Mouse (Mus musculus): ENCODE measurements at regions not wholly inside any gene's neighbourhood (a gene's known extent, or its start where the extent isn't known, plus 50 kb on each side); places are given as distances from the start of the nearest gene placed in this dataset.
A peak's percentile ranks its signal among the peaks of the same experiment; 100 is the strongest.

GRCm38 (mm10) chr3:103464181-103464580 lies 110.8 kb upstream of the Syt6 start:
- no peak for DNase-seq (ENCODE audit: low spot score in 2 of 2)

- no peak for DNase-seq (ENCODE audit: low spot score in 2 of 2)
Measured at GRCm38 (mm10) chr3:103464729-103465128, 110.3 kb upstream of the Syt6 start.

- no peak for DNase-seq (ENCODE audit: low spot score in 2 of 2)
Measured at GRCm38 (mm10) chr3:103465132-103465690, 109.8 kb upstream of the Syt6 start.

- DNase-seq (ENCODE audit: low spot score in 2 of 2) = no peak
Measured at GRCm38 (mm10) chr3:103465948-103466347, 109.1 kb upstream of the Syt6 start.

DNA sequence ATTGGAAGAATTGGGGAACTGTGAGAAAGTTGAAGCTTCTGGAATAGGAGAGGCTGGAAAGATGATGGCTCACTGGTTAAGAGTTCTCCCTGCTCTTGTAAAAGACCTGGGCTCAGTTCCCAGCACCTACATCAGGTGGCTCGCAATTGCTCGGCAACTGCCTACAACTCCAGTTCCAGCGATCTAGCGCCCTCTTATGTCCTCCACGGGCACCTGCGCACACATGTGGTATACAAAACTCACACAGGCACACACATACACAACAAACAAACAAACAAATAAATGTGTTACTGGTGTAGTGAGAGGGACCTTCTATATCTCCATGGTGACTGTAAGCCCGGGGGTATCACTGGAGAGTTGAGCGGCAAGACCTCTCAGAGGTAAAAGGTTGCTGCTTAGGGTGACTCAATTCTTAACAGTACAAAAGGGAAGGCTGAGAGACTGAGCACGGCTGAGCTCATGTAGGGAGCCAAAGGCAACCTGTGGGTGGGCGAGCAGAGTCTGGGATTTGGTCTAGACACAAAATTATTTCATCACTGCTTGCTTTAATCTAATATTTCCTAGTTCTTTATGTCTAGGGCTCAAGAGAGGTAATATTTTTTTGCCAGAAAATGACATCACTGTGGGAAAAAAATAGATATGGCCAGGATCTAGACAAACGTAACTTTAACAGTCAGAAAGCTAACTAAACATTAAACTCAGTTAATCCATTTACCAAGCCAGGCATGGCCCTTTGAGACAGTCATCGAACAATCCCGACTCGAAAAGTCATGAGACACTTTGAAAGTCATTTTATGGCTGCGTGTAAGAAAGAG lies 104.2 kb upstream of the Syt6 start:
- DNase-seq (ENCODE audit: low spot score in 2 of 2) = no peak

DNA sequence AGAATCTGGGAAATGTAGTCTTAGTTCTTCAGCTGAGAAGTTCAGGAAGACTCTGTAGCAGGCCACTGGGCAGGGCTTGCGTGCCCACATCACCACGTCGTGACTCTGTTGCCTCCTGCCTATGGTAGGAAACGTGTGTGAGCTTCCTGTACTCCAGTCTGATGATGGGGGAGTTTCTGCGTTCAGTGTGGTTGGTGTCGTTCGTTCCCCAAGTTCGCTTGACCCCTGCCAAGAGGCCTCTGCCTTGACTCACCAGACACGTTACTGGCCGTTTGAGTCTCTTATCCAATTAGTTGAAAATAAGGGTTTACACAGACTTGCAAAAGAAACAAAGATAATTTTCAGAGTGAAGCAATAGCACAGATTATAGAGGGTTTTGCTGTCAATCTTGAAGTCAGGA lies 102.4 kb upstream of the Syt6 start:
- DNase-seq (ENCODE audit: low spot score in 2 of 2) = no peak

DNA sequence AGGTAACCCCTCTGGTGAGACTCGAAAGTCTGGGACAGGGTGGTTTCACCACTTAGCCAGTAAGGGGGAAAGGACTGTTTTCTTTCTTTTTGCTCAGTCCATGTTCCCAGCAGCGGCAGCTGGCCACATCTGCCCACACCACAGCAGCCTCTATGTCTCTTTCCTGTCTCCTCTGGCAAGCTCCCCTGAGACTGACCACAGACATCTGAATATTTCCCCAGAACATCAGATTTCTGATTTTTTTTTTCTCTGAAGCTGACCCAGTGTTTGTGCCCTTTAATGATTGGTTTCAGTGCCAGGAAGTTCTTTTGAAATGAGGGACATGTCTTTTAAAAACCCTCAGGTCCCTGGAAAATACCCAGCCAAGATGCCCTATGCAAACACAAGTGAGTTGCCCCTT lies 101.7 kb upstream of the Syt6 start:
- peak in 1 of 2 experiments; percentile 4 for DNase-seq (ENCODE audit: low spot score in 2 of 2)

- DNase-seq (ENCODE audit: low spot score in 2 of 2) = no peak
Measured at GRCm38 (mm10) chr3:103479845-103480543, 95.0 kb upstream of the Syt6 start.

DNA sequence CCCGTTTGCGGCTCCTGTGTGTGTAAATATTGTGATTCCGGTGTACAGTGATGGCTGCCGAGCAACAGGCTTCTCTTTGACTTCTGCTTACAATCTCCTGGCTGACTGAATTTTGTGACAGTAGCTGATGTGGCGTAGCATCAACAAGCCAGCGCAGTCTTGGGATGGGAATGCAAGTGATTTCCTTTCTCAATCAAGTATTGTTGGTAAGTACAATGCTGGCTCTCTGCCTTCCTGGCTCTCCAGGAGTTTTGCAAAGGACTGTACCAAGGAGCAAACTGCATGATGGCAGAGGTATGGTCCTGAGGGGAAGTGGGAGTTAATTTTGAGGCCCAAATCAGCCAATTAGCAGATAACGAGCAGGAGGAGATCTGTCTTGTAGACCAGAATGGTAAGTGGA lies 94.4 kb upstream of the Syt6 start:
- no peak for DNase-seq (ENCODE audit: low spot score in 2 of 2)

DNA sequence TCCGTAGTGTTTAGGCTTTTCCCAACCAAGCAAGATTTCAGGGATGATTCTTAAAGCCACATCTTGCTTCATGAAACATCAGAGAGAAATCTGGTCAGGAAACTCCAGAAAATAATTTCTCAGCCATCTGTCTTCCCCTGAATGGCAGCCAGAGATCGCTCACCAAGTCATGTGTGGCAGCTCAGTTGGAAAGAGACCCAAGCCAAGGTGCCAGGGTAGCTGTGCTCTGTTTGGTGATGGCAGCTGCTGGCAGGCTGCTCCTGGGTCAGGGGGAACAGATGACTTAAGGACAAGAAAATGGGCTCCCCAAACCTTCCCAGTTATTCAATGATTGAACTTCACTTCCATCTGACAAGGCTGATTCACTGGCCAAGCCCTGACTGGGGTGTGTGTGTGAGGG lies 91.7 kb upstream of the Syt6 start:
- no peak for DNase-seq (ENCODE audit: low spot score in 2 of 2)

DNA sequence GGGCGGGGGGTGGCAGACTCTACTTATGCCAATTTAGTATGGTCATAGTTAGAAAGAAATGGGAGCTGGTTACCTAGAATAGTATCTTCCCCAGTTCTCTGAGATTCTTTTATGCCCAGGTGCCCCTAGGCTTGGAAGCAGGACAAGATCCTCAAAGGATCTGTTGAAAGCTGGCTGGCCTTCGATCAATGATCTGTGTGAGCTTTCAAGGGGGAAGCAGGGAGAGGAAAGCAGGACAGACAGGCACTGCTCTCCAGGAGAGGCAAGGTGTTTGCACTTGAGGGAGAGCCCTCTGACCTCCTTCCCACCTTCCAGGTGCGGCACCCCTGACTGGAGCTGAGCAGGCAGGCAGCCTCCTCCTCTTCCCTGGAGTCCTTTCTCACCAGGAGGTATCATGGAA lies 91.3 kb upstream of the Syt6 start:
- no peak for DNase-seq (ENCODE audit: low spot score in 2 of 2)

DNA sequence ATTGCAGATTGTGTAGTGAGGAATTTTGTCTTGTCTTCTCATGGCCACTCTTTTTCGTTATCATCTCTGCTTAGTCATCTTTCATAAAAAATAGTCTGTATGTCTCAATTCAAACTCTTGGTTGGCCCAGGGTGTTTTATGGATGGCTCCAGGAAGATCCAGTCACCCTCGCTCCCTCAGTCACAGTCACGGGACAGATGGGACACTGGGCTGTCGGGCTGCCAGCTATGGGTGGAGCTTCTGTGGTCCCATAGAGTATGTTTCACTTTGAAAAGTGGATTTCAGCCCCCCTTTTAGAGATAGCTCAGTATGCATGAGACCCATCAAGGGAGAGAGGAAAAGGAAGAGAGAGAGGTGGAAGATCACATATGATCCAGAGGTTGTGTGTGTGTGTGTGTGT lies 85.2 kb upstream of the Syt6 start:
- no peak for DNase-seq (ENCODE audit: low spot score in 2 of 2)

GRCm38 (mm10) chr3:103490966-103491365 lies 84.1 kb upstream of the Syt6 start:
- DNase-seq (ENCODE audit: low spot score in 2 of 2) = no peak

GRCm38 (mm10) chr3:103492211-103492610 lies 82.8 kb upstream of the Syt6 start:
- no peak for DNase-seq (ENCODE audit: low spot score in 2 of 2)

DNA sequence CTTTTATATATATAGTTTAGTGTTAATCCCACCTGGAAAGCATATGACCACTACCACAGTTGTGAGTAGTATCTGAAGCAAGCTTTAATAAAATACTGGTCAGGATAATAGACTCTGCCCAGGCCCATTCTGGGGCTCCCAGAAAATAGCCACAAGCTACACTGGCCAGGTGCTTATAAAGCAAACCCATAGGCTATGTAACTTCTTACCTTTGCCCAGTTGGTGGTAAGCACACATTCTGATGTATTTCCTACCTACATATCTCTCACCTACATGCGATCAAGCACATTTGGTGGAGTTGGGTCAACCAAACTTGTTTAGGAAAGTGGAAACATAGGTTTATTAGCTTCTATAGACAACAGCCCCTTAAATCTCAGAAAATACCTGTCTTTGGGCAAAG lies 81.4 kb upstream of the Syt6 start:
- DNase-seq (ENCODE audit: low spot score in 2 of 2) = no peak

GRCm38 (mm10) chr3:103494043-103494442 lies 81.0 kb upstream of the Syt6 start:
- DNase-seq (ENCODE audit: low spot score in 2 of 2) = no peak

GRCm38 (mm10) chr3:103496083-103496482 lies 78.9 kb upstream of the Syt6 start:
- no peak for DNase-seq (ENCODE audit: low spot score in 2 of 2)

- DNase-seq (ENCODE audit: low spot score in 2 of 2) = no peak
Measured at GRCm38 (mm10) chr3:103496683-103497082, 78.3 kb upstream of the Syt6 start.

DNA sequence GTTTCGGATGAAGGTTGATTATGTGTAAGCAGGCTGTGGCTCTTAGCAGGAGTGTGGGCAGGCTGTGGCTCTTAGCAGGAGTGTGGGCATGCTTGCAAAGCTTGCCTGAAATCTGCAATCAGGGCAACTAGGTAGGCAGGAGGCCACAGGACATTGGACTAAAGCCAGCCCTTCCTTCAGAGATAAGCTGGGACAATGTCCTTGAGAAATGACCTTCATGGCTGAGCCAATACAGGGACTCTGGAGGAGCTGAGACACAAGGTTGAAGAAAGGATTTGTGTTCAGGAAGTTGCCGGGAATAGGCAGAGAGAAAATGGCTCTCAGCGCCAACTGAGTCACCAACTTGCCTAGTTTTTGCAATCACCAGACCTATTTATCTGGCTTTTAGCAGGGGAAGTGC lies 77.3 kb upstream of the Syt6 start:
- DNase-seq (ENCODE audit: low spot score in 2 of 2) = no peak

DNA sequence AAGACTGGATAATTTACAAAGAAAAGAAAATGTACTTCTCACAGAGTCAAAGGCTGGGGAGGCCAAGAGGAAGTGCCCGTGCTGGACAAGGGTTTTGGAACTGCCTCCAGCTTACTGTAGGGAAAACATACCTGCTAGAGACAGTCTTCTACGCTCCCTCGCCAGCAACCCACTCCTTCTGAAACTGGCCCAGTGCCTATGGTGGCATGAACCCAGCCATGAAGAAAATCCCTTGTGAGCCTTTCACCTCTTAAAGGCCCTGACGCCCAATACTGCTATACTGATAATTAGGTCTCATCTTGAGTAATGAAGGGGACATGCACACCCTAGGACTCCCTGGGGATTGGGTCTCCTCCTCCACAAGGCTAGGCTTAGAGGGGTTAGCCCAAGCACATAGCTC lies 76.6 kb upstream of the Syt6 start:
- DNase-seq (ENCODE audit: low spot score in 2 of 2) = no peak

DNA sequence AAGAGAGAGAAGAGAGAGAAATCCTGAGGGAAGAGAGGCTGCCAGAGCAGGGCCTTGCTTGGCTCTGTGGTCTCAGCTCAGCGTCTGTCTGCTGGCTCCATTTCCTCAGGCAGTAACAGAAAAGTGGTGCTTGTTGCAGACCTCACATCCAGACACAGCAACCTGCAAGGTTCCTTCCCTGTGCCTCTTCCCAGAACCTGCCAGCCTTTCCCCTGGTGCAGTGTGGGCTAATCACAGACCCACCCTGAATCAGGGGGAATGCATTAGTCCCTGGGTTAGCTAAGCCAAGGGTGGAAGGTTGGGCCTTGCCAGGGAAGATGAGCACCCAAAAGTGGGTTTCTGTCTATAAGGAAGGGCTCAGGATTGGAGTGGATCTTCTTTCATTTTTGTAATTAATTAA lies 75.2 kb upstream of the Syt6 start:
- no peak for DNase-seq (ENCODE audit: low spot score in 2 of 2)

- DNase-seq (ENCODE audit: low spot score in 2 of 2) = no peak
Measured at GRCm38 (mm10) chr3:103500366-103500765, 74.7 kb upstream of the Syt6 start.

GRCm38 (mm10) chr3:103504160-103504559 lies 70.9 kb upstream of the Syt6 start:
- no peak for DNase-seq (ENCODE audit: low spot score in 2 of 2)
